Mouse (Mus musculus) kidney, postnatal 0 days (tissue): Measurements from ENCODE around the gene Ehd1. TPM values are rescaled to one million over a fixed set of nuclear protein-coding genes. Genes with fewer than 3 reads are reported as not detected.

Source experiments
- ATAC-seq: fragments of 200-750 bp; cut with Nextera tagmentation; replicated peaks from 2 replicates; pipeline ENCODE4 v1.8.0; 2017; ENCODE audit warnings: low read depth, moderate number of reproducible peaks, moderate TSS enrichment, moderate library complexity; ENCODE audit not compliant: low FRiP score
- DNase-seq: peaks from one replicate; pipeline ENCODE4 v3.0.0-alpha.2; 2016; ENCODE audit warnings: low spot score
- H3K27ac ChIP-seq: fragments of 300-500 bp; sonication (generic); 2 replicates; pipeline ENCODE4 v1.5.1; 2014; ENCODE audit warnings: mild to moderate bottlenecking
- H3K27me3 ChIP-seq: fragments of 300-500 bp; sonication (generic); 2 replicates; pipeline ENCODE4 v1.6.1; 2014; ENCODE audit warnings: low read length, mixed read lengths; ENCODE audit not compliant: insufficient read depth
- H3K36me3 ChIP-seq: fragments of 300-500 bp; sonication (generic); 2 replicates; pipeline ENCODE4 v1.6.1; 2014; ENCODE audit warnings: low read length, mixed read lengths; ENCODE audit not compliant: insufficient read depth
- H3K4me1 ChIP-seq: fragments of 300-500 bp; sonication (generic); replicated peaks from 2 replicates; pipeline ENCODE4 v1.6.1; 2014; ENCODE audit warnings: antibody characterized with exemption, low read length, mixed read lengths; ENCODE audit not compliant: insufficient read depth
- H3K4me2 ChIP-seq: fragments of 300-500 bp; sonication (generic); 2 replicates; pipeline ENCODE4 v1.6.1; 2014; ENCODE audit warnings: mild to moderate bottlenecking, low read length, moderate library complexity, mixed read lengths
- H3K4me3 ChIP-seq: fragments of 300-500 bp; sonication (generic); replicated peaks from 2 replicates; pipeline ENCODE4 v1.5.1; 2014; ENCODE audit warnings: low read depth, low read length
- H3K9ac ChIP-seq: fragments of 300-500 bp; sonication (generic); 2 replicates; pipeline ENCODE4 v1.6.1; 2014; ENCODE audit warnings: low read depth, low read length
- H3K9me3 ChIP-seq: fragments of 300-500 bp; sonication (generic); replicated peaks from 2 replicates; pipeline ENCODE4 v1.6.1; 2016; ENCODE audit warnings: low read length, inconsistent platforms, mixed read lengths
- CTCF ChIP-seq: IDR thresholded peaks from 2 replicates; pipeline ENCODE4 v1.5.1; 2016; ENCODE audit warnings: antibody characterized with exemption, low read depth, mild to moderate bottlenecking, moderate library complexity
- WGBS: fragments of 180-500 bp; shearing (Covaris S2); extraction: QIAGEN DNeasy Blood & Tissue Kit; methylation state at CpG from one replicate; pipeline ENCODE4 v1.1.7; 2014; 5-methylcytosine and 5-hydroxymethylcytosine counted together
- polyA plus RNA-seq: library from polyadenylated mRNA; unstranded; fragments of >200 nt; fragmentation: Nextera tagmentation; extraction: Ambion mirVana; gene quantifications from 2 replicates; pipeline ENCODE4 v1.2.1, GENCODE M21; 2015

Gene Ehd1
- polyA plus RNA-seq, 1 experiment from 2014 or later: 64.2 TPM

DNA sequence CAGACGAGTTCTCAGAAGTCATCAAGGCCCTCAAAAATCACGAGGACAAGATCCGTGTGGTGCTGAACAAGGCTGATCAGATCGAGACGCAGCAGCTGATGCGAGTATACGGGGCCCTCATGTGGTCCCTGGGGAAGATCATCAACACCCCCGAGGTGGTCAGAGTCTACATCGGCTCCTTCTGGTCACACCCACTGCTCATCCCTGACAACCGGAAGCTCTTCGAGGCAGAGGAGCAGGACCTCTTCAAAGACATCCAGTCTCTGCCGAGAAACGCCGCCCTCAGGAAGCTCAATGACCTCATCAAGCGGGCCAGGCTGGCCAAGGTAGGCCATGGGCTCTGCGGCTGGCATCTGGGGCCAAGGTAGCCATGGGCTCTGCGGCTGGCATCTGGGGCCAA, 17.8 kb downstream of the Ehd1 start:
- Histone ChIP-seq H3K9me3 (no peaks in the 10 kb centered on the region), H3K36me3 (peaks cover 39% of the 10 kb centered on the region), H3K27ac (no peak overlapping the region), H3K4me3 (no peak overlapping the region), H3K4me1 (no peaks in the 10 kb centered on the region), H3K4me2 (no peak overlapping the region), H3K27me3 (no peaks in the 10 kb centered on the region), H3K9ac (no peak overlapping the region)
- TF ChIP-seq CTCF: no peak
- DNase-seq: no peak
- ATAC-seq: no peak
- 90% methylated on average over 17 of the region's 17 CpGs for WGBS

DNA sequence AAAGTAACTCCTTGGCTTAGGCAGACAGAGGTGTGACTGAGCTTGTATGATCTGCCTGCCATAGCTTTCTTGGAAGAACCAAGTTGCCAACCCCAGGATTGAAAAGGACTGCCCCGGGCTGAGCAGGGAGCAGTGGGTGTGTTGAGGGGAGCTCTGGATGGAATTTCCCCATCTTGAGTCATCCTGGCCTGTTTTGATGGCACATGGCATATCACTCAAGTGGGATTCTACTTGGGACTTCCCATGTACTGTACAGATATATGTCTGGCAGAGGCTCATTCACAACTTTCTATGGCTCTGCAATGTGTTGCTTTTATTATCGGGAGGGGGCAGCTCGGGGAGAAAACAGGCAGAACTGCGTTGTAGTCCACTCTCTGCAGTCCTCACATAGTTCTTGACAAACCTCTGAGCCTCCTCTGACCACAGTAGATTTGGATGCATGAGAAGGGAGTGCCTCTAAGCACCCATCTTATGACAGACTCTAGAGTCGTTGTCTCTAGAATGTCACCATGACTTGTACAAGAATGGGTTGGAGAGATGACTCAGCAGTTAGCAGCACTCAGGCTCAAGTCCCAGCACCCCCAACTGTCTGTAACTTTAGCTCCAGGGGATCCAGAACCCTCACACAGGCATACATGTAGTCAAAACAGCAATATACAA, 20.2 kb downstream of the Ehd1 start:
- Histone ChIP-seq H3K4me3 (no peak overlapping the region), H3K4me2 (no peak overlapping the region), H3K9ac (no peak overlapping the region), H3K4me1 (no peaks in the 10 kb centered on the region), H3K9me3 (no peaks in the 10 kb centered on the region), H3K27ac (no peak overlapping the region), H3K36me3 (peaks cover 45% of the 10 kb centered on the region), H3K27me3 (no peaks in the 10 kb centered on the region)
- no peak for DNase-seq
- ATAC-seq: no peak
- no peak for TF ChIP-seq CTCF
- WGBS: 82% methylated on average over 5 of the region's 5 CpGs

DNA sequence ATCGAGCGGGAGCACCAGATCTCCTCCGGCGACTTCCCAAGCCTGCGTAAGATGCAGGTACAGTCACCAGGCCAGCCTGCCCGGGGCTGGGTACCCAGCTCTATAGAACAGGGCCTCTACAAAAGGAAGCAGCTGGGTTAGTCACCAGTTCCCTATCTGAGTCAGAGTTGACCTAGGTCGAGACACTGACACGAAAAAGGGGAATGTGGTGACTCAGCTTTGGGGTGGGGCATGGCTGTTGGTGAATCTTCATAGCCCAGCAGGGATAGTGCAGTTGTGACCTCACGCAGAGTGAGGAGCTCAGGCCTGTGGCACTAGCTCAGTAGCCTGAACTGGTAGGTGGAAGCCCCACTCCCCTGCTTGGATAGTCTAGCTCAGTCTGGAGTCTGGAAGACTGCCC, 21.1 kb downstream of the Ehd1 start:
- DNase-seq: no peak
- Histone ChIP-seq H3K36me3 (peaks cover 45% of the 10 kb centered on the region), H3K4me1 (no peaks in the 10 kb centered on the region), H3K9ac (no peak overlapping the region), H3K27ac (no peak overlapping the region), H3K27me3 (no peaks in the 10 kb centered on the region), H3K9me3 (no peaks in the 10 kb centered on the region), H3K4me3 (no peak overlapping the region), H3K4me2 (no peak overlapping the region)
- WGBS: 89% methylated on average over 9 of the region's 9 CpGs
- 0 out of 2 replicates have a peak, but pooled peaks have one; percentile 29 for ATAC-seq
- TF ChIP-seq CTCF: no peak

DNA sequence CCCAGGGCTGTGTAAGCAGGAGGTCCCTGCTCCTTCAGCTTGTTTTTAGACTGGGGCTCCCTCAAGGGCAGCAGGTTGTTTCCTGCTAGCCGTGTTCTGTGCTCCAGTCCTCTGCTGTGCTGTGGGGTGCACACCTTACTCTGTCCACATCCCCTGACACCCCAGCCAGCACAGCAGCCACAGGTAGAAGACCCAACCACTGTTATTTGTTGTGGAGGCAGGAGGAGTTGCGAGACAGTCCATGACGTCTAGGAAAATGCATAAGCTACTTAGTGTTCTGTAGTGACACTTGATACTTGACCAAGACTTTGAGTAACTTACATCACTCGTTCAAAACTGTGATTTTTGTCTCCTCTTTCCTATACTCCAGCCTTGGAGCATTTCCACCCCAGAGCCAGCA, 22.5 kb downstream of the Ehd1 start:
- Histone ChIP-seq H3K9ac (no peak overlapping the region), H3K36me3 (peaks cover 44% of the 10 kb centered on the region)
- no peak for ATAC-seq

DNA sequence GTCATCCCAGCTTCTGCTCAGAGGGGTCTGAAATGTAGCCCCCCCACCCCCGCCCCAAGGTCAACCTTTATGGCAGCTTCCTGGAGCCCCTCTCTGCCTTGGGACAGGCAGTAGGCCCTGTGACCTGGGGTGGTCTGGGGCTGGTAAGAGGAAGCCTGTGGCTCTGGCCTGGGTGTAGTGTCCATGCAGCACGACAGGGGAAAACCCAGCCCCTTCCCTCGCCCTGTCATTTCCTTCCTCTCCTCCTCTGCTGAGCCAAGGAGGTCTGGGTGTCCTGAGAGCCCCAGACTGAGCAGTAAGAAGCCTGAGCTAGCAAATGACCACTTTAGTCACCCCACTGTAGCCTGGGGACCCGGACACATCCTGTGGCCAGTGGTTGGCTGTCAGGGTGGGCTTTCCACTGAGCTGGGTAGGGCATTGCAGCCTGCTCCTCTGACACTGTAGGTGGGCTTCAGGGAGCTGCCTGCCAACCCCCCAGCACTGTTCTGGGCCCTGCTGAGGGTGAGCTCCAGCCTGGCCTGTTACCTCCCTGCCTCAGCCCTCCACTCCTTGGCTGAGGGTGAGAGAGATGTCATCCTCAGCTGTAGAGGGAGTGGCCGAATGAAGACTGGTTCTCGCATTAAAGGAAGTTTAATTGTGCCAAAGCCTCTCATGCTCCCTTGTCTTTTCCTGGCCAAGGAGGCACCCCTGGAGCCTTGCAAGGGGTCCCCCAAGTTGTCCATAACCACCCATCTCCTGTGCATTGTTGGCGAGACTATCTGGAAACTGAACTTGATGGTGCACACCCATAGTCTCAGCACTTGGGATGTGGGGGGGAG, 23.1 kb downstream of the Ehd1 start:
- Histone ChIP-seq H3K4me2 (no peak overlapping the region), H3K36me3 (peaks cover 39% of the 10 kb centered on the region), H3K9me3 (no peaks in the 10 kb centered on the region), H3K9ac (no peak overlapping the region), H3K4me3 (no peak overlapping the region), H3K27me3 (no peaks in the 10 kb centered on the region), H3K4me1 (no peaks in the 10 kb centered on the region), H3K27ac (peak overlapping the region; percentile 73)
- DNase-seq (no peak), ATAC-seq (no peak; the same call in 1 of the 2 replicates)
- no peak for TF ChIP-seq CTCF
- 68% methylated on average over 7 of the region's 7 CpGs for WGBS

More for the DNA sequence above, 22.5 kb downstream of the Ehd1 start:
- WGBS: 55% methylated on average over 4 of the region's 4 CpGs
- TF ChIP-seq CTCF: no peak
- Histone ChIP-seq H3K9me3 (no peaks in the 10 kb centered on the region), H3K4me2 (no peak overlapping the region), H3K4me3 (no peak overlapping the region), H3K27ac (0 out of 2 replicates have a peak overlapping the region, but pooled peaks have one; percentile 73), H3K4me1 (no peaks in the 10 kb centered on the region), H3K27me3 (no peaks in the 10 kb centered on the region)
- no peak for DNase-seq

DNA sequence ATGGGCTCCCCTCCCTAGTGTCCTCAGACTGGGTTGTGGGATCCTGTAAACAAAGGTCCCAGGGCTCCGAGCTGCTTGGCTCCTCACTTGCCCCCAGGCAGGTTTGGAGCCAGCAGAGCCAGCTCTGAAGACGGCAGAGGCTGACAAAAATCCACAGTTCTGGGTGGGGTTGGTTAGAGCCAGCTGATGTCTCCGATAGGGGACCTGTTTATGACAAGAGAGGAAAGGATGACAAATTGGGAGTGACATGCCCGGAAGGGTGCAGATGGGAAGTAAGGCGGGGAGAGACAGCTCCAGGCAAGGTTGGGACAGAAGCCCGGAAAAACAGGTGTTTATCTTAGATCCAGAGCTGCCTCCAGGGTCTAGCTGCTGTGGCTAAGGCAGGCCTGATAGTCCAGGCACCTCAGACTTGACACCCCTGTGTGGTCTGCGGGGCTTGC, 23.9 kb downstream of the Ehd1 start:
- peaks cover 31% of the 10 kb centered on the region for H3K36me3 ChIP-seq
- 0 out of 2 replicates have a peak overlapping the region, but pooled peaks have one; percentile 4 for H3K9ac ChIP-seq
- H3K4me3 ChIP-seq: no peak overlapping the region
- H3K27me3 ChIP-seq: no peaks in the 10 kb centered on the region
- TF ChIP-seq CTCF: no peak
- WGBS: 67% methylated on average over 7 of the region's 7 CpGs
- no peaks in the 10 kb centered on the region for H3K9me3 ChIP-seq
- ATAC-seq (no peak), DNase-seq (no peak)
- H3K4me1 ChIP-seq: no peaks in the 10 kb centered on the region
- H3K27ac ChIP-seq: peak overlapping the region; percentile 73
- no peak overlapping the region for H3K4me2 ChIP-seq
